Mouse (Mus musculus): ENCODE measurements at regions not wholly inside any gene's neighbourhood (a gene's known extent, or its start where the extent isn't known, plus 50 kb on each side); places are given as distances from the start of the nearest gene placed in this dataset.

- Histone ChIP-seq H3K9ac (ENCODE audit: low read length) (no peak overlapping the region), H3K36me3 (ENCODE audit: control insufficient read depth, insufficient read depth, low read length) (no peaks in the 10 kb centered on the region), H3K9me3 (ENCODE audit: control insufficient read depth, low read length) (no peaks in the 10 kb centered on the region), H3K4me2 (no peak overlapping the region), H3K4me3 (ENCODE audit: low read depth, low read length) (no peak overlapping the region), H3K27ac (ENCODE audit: low read depth, low read length) (no peak overlapping the region), H3K4me1 (ENCODE audit: control insufficient read depth, insufficient read depth, low read length) (no peaks in the 10 kb centered on the region), H3K27me3 (ENCODE audit: control insufficient read depth, insufficient read depth, low read length) (0 out of 2 replicates have a peak, but pooled peaks cover 3% of the 10 kb centered on the region)
- ATAC-seq (ENCODE audit: low FRiP score) = no peak
- 86% methylated on average over 11 of the region's 11 CpGs for WGBS
- peak; percentile 47 for DNase-seq (ENCODE audit: low spot score, missing footprints)
These were observed 122.3 kb downstream of the Barhl2 start for GRCm38 (mm10) chr5:106335639-106336038.

GRCm38 (mm10) chr5:106327592-106328150 lies 130.3 kb downstream of the Barhl2 start:
- no peak for DNase-seq (ENCODE audit: low spot score, missing footprints)
- Histone ChIP-seq H3K4me2 (no peak overlapping the region), H3K36me3 (ENCODE audit: control insufficient read depth, insufficient read depth, low read length) (no peaks in the 10 kb centered on the region), H3K9me3 (ENCODE audit: control insufficient read depth, low read length) (no peaks in the 10 kb centered on the region), H3K9ac (ENCODE audit: low read length) (no peak overlapping the region), H3K27me3 (ENCODE audit: control insufficient read depth, insufficient read depth, low read length) (peaks cover 10% of the 10 kb centered on the region; the same call in 1 of the 2 replicates), H3K4me1 (ENCODE audit: control insufficient read depth, insufficient read depth, low read length) (peaks cover 6% of the 10 kb centered on the region), H3K27ac (ENCODE audit: low read depth, low read length) (no peak overlapping the region), H3K4me3 (ENCODE audit: low read depth, low read length) (no peak overlapping the region)
- 75% methylated on average over 9 of the region's 9 CpGs for WGBS
- no peak for ATAC-seq (ENCODE audit: low FRiP score)

- H3K4me1 ChIP-seq (ENCODE audit: control insufficient read depth, insufficient read depth, low read length) = peaks cover 42% of the 10 kb centered on the region
- no peaks in the 10 kb centered on the region for H3K9me3 ChIP-seq (ENCODE audit: control insufficient read depth, low read length)
- no peak overlapping the region for H3K4me3 ChIP-seq (ENCODE audit: low read depth, low read length)
- no peaks in the 10 kb centered on the region; the same call in 1 of the 2 replicates for H3K27me3 ChIP-seq (ENCODE audit: control insufficient read depth, insufficient read depth, low read length)
- H3K9ac ChIP-seq (ENCODE audit: low read length) = no peak overlapping the region; the same call in 1 of the 2 replicates
- ATAC-seq (ENCODE audit: low FRiP score) (peak; percentile 60), DNase-seq (ENCODE audit: low spot score, missing footprints) (peak; percentile 96)
- no peak overlapping the region; the same call in 1 of the 2 replicates for H3K27ac ChIP-seq (ENCODE audit: low read depth, low read length)
- no peaks in the 10 kb centered on the region for H3K36me3 ChIP-seq (ENCODE audit: control insufficient read depth, insufficient read depth, low read length)
- 7% methylated on average over 18 of the region's 18 CpGs for WGBS
- H3K4me2 ChIP-seq = peak overlapping the region; percentile 12
These were observed 135.3 kb downstream of the Barhl2 start for GRCm38 (mm10) chr5:106322574-106323215.

- Histone ChIP-seq H3K9me3 (ENCODE audit: control insufficient read depth, low read length) (no peaks in the 10 kb centered on the region), H3K9ac (ENCODE audit: low read length) (no peak overlapping the region), H3K4me1 (ENCODE audit: control insufficient read depth, insufficient read depth, low read length) (peaks cover 42% of the 10 kb centered on the region), H3K27me3 (ENCODE audit: control insufficient read depth, insufficient read depth, low read length) (no peaks in the 10 kb centered on the region; the same call in 1 of the 2 replicates), H3K4me2 (no peak overlapping the region), H3K4me3 (ENCODE audit: low read depth, low read length) (no peak overlapping the region), H3K27ac (ENCODE audit: low read depth, low read length) (no peak overlapping the region), H3K36me3 (ENCODE audit: control insufficient read depth, insufficient read depth, low read length) (no peaks in the 10 kb centered on the region)
- ATAC-seq (ENCODE audit: low FRiP score) (no peak), DNase-seq (ENCODE audit: low spot score, missing footprints) (no peak)
- 16% methylated on average over 5 of the region's 5 CpGs for WGBS
These were observed 136.5 kb downstream of the Barhl2 start for GRCm38 (mm10) chr5:106321426-106321825.

- Histone ChIP-seq H3K36me3 (ENCODE audit: control insufficient read depth, insufficient read depth, low read length) (no peaks in the 10 kb centered on the region), H3K4me2 (no peak overlapping the region), H3K4me1 (ENCODE audit: control insufficient read depth, insufficient read depth, low read length) (peaks cover 42% of the 10 kb centered on the region), H3K9ac (ENCODE audit: low read length) (no peak overlapping the region), H3K27me3 (ENCODE audit: control insufficient read depth, insufficient read depth, low read length) (no peaks in the 10 kb centered on the region; the same call in 1 of the 2 replicates), H3K9me3 (ENCODE audit: control insufficient read depth, low read length) (no peaks in the 10 kb centered on the region), H3K27ac (ENCODE audit: low read depth, low read length) (peak overlapping the region; percentile 5; the same call in 1 of the 2 replicates), H3K4me3 (ENCODE audit: low read depth, low read length) (no peak overlapping the region)
- no peak for DNase-seq (ENCODE audit: low spot score, missing footprints)
- 48% methylated on average over 3 of the region's 3 CpGs for WGBS
- ATAC-seq (ENCODE audit: low FRiP score) = no peak
These were observed 136.9 kb downstream of the Barhl2 start for GRCm38 (mm10) chr5:106321023-106321422.

GRCm38 (mm10) chr5:106320039-106320438 lies 137.9 kb downstream of the Barhl2 start:
- Histone ChIP-seq H3K9ac (ENCODE audit: low read length) (peak overlapping the region; percentile 30; the same call in 1 of the 2 replicates), H3K4me1 (ENCODE audit: control insufficient read depth, insufficient read depth, low read length) (peaks cover 45% of the 10 kb centered on the region), H3K36me3 (ENCODE audit: control insufficient read depth, insufficient read depth, low read length) (no peaks in the 10 kb centered on the region), H3K27me3 (ENCODE audit: control insufficient read depth, insufficient read depth, low read length) (no peaks in the 10 kb centered on the region; the same call in 1 of the 2 replicates), H3K9me3 (ENCODE audit: control insufficient read depth, low read length) (no peaks in the 10 kb centered on the region), H3K4me3 (ENCODE audit: low read depth, low read length) (no peak overlapping the region), H3K27ac (ENCODE audit: low read depth, low read length) (peak overlapping the region; percentile 35), H3K4me2 (no peak overlapping the region)
- under 1% methylated on average over 6 of the region's 6 CpGs for WGBS
- DNase-seq (ENCODE audit: low spot score, missing footprints) = peak; percentile 94
- peak; percentile 79 for ATAC-seq (ENCODE audit: low FRiP score)

- H3K4me3 ChIP-seq (ENCODE audit: low read depth, low read length) = no peak overlapping the region
- DNase-seq (ENCODE audit: low spot score, missing footprints) = peak; percentile 14
- H3K9me3 ChIP-seq (ENCODE audit: control insufficient read depth, low read length) = no peaks in the 10 kb centered on the region
- ATAC-seq (ENCODE audit: low FRiP score) = no peak
- no peak overlapping the region for H3K27ac ChIP-seq (ENCODE audit: low read depth, low read length)
- no peaks in the 10 kb centered on the region; the same call in 1 of the 2 replicates for H3K27me3 ChIP-seq (ENCODE audit: control insufficient read depth, insufficient read depth, low read length)
- 89% methylated on average over 6 of the region's 6 CpGs for WGBS
- peaks cover 50% of the 10 kb centered on the region for H3K4me1 ChIP-seq (ENCODE audit: control insufficient read depth, insufficient read depth, low read length)
- H3K36me3 ChIP-seq (ENCODE audit: control insufficient read depth, insufficient read depth, low read length) = no peaks in the 10 kb centered on the region
- no peak overlapping the region for H3K4me2 ChIP-seq
- H3K9ac ChIP-seq (ENCODE audit: low read length) = no peak overlapping the region
These were observed 139.7 kb downstream of the Barhl2 start for GRCm38 (mm10) chr5:106318246-106318645.

- Histone ChIP-seq H3K4me1 (ENCODE audit: control insufficient read depth, insufficient read depth, low read length) (peaks cover 10% of the 10 kb centered on the region), H3K4me2 (no peak overlapping the region), H3K4me3 (ENCODE audit: low read depth, low read length) (no peak overlapping the region), H3K27me3 (ENCODE audit: control insufficient read depth, insufficient read depth, low read length) (no peaks in the 10 kb centered on the region; the same call in 1 of the 2 replicates), H3K27ac (ENCODE audit: low read depth, low read length) (no peak overlapping the region), H3K9ac (ENCODE audit: low read length) (no peak overlapping the region), H3K36me3 (ENCODE audit: control insufficient read depth, insufficient read depth, low read length) (no peaks in the 10 kb centered on the region), H3K9me3 (ENCODE audit: control insufficient read depth, low read length) (no peaks in the 10 kb centered on the region)
- WGBS = 86% methylated on average over 6 of the region's 6 CpGs
- ATAC-seq (ENCODE audit: low FRiP score) = no peak
- DNase-seq (ENCODE audit: low spot score, missing footprints) = peak; percentile 68
These were observed 144.1 kb downstream of the Barhl2 start for GRCm38 (mm10) chr5:106313874-106314273.

GRCm38 (mm10) chr5:106301372-106301771 lies 156.6 kb downstream of the Barhl2 start:
- no peak overlapping the region for H3K27ac ChIP-seq (ENCODE audit: low read depth, low read length)
- H3K9me3 ChIP-seq (ENCODE audit: control insufficient read depth, low read length) = no peaks in the 10 kb centered on the region
- 66% methylated on average over 4 of the region's 4 CpGs for WGBS
- no peaks in the 10 kb centered on the region; the same call in 1 of the 2 replicates for H3K27me3 ChIP-seq (ENCODE audit: control insufficient read depth, insufficient read depth, low read length)
- no peak overlapping the region for H3K9ac ChIP-seq (ENCODE audit: low read length)
- DNase-seq (ENCODE audit: low spot score, missing footprints) (peak; percentile 77), ATAC-seq (ENCODE audit: low FRiP score) (no peak)
- H3K4me1 ChIP-seq (ENCODE audit: control insufficient read depth, insufficient read depth, low read length) = peaks cover 5% of the 10 kb centered on the region
- no peak overlapping the region for H3K4me2 ChIP-seq
- no peaks in the 10 kb centered on the region for H3K36me3 ChIP-seq (ENCODE audit: control insufficient read depth, insufficient read depth, low read length)
- no peak overlapping the region for H3K4me3 ChIP-seq (ENCODE audit: low read depth, low read length)

All from midbrain, embryonic 11.5 days (tissue).